Mouse (Mus musculus): ENCODE results near the gene Gpr12. TPM values are rescaled to one million over a fixed set of nuclear protein-coding genes. Genes with fewer than 3 reads are reported as not detected.
"Not testable (repeated sequence)": the region's sequence is repeated elsewhere in the genome, so short reads cannot be mapped to it uniquely, and the experiment has no call there.

Gpr12 gene
- total RNA-seq, 2 experiments from 2014 or later: 0.15 to 0.21 TPM

GRCm38 (mm10) chr5:146586357-146587070, 1.5 kb upstream of the Gpr12 start:
- no peak for DNase-seq

DNA sequence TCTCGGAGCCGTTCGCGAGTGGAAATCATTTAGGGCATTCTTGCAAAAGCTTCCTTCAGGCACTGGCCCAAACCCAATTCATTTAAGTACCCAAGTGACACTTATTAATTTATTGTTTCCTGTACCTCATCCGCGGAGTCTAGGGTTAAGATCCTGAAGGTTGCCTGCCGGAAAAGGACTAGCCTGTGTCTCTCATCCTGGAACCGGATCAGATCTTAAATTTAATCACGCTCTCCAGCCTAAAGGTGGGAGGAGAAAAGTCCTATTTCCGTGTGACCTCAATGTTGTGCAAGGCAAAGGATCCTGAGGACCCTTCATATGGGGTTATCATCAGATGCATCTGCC, 240 bp upstream of the Gpr12 start:
- no peak for DNase-seq

DNA sequence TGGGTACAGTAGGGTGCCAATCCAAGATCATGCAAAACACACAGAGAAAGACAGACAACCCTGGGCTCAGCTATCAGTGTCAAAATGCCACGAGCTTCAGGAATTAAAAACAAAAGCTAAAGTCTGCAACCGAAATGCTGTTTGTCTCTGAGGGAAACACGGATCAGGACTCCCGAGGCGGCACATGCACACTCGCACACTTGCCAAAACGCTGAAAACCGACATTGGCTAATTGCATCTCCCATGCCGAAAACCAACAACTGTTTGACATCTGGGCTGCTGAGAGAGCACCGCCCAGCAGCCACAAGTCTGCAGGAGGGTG, 922 bp downstream of the Gpr12 start:
- DNase-seq: no peak

DNA sequence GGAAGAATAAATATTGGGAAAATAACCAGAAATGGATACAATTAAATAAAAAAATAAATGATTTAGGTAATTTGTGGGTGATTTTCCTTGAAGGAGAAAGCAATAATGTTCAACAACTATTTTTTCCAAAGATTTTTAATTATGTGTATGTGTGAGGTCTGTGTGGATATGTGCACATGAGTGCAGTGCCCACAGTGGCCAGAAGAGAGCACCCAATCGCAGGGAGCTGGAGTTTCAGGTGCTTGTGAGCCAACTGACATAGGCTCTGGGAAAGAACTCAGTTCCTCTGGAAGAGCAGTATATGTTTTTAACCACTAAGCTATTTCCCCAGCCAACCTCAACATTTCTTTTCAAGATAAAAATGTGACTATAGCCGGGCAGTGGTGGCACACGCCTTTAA, 8.4 kb downstream of the Gpr12 start:
- no peak for DNase-seq

- not testable (repeated sequence) for DNase-seq
These were observed 12.3 kb downstream of the Gpr12 start for GRCm38 (mm10) chr5:146572735-146573042.

- not testable (repeated sequence) for DNase-seq
These were observed 13.0 kb downstream of the Gpr12 start for GRCm38 (mm10) chr5:146571830-146572734.

GRCm38 (mm10) chr5:146570179-146570578, 14.9 kb downstream of the Gpr12 start:
- DNase-seq: not testable (repeated sequence)

GRCm38 (mm10) chr5:146567054-146567453, 18.0 kb downstream of the Gpr12 start:
- DNase-seq: peak; percentile 15

DNA sequence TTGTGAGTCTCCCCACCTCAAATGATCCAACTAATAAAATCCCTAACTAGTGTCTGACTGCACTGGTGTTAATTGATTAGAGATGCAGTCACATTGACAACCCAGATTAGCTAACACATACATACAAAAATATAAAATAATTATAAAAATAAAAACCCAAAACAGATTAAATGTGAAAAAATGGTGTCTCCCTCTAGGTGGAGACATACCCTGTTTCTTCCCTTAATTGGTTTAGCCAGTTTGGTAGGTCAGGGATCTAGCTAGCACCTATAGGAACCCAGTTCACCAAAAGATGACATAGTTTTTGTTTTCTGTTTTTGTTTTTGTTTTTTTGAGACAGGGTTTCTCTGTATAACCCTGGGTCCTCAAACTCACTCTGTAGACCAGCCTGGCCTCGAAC, 20.8 kb downstream of the Gpr12 start:
- DNase-seq: no peak

- DNase-seq: not testable (repeated sequence)
These were observed 29.2 kb downstream of the Gpr12 start, which contains the start of gene Gm3415 for GRCm38 (mm10) chr5:146555836-146556235. Gene Gm3415, plus strand, starts transcription at chr5:146556136.

- not testable (repeated sequence) for DNase-seq
These were observed 47.7 kb downstream of the Gpr12 start, which contains the start of gene Gm3409 for GRCm38 (mm10) chr5:146537347-146537746. Gene Gm3409, plus strand, starts transcription at chr5:146537647.

Other genes with a start within 250 kb of the Gpr12 start
- 10 to 100 TPM; 13.8 to 14.0 TPM for gene Wasf3, start 200.3 kb downstream of the Gpr12 start, total RNA-seq (2021)
- gene Gm6408, start 103.3 kb downstream of the Gpr12 start, total RNA-seq (2021): not detected
- gene Gm6370, start 93.9 kb downstream of the Gpr12 start, total RNA-seq (2021): under 1 TPM in 1 of 2 experiments, not detected in 1; 0.33 TPM
- not detected for gene 4930449I24Rik, start 82.8 kb downstream of the Gpr12 start, total RNA-seq (2021)
- not detected for gene Gm3402, start 71.1 kb downstream of the Gpr12 start, total RNA-seq (2021)
- not detected for gene Gm3404, start 59.4 kb downstream of the Gpr12 start, total RNA-seq (2021)
- gene Gm3409, start 47.6 kb downstream of the Gpr12 start, total RNA-seq (2021): not detected
- not detected for gene Gm3415, start 29.1 kb downstream of the Gpr12 start, total RNA-seq (2021)
- 10 to 100 TPM; 26.3 to 30.0 TPM for gene Usp12, start 209.8 kb upstream of the Gpr12 start, total RNA-seq (2021)
- 100 to 1,000 TPM; 288 to 299 TPM for gene Rpl21, start 247.7 kb upstream of the Gpr12 start, total RNA-seq (2021)

All from adrenal gland, postnatal 10 days (tissue).